Comparison of ENCODE assay signal across 8 mouse cellular contexts in the genomic region with DNA sequence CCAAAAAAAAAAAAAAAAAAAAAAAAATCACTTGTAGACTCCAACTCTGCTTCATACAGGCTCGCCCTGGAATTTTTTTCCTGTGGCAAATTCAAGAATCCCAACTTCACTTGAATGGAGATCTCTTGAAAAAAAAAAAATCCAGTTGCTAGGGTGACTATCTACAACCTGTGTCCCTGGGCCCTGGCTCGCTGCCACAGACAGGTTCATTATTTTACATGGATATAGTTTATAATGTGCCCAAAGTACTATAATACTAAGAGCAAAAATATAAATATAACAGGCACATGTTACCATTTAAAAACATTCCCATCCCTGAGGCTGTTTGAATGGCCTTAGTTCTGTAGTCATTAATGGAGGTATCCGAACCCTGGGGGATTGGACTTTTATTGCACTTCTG. TPM values are rescaled to one million over a fixed set of nuclear protein-coding genes. Genes with fewer than 3 reads are reported as not detected.
DNase-seq lines count a peak whose midpoint lies in the region; ATAC-seq and TF ChIP-seq lines count a peak whose summit lies in the region.

No protein-coding gene starts in this region.

- no peak for ATAC-seq in heart, embryonic 16.5 days (replicated peaks; ENCODE audit: extremely low read depth, insufficient read depth, low FRiP score)
- ATAC-seq in lung, postnatal 0 days: peak; percentile 8
- no peak for ATAC-seq in granulocyte monocyte progenitor cell, adult 5-6 weeks (replicated peaks; ENCODE audit: poor library complexity, severe bottlenecking)

- TF ChIP-seq CTCF in lung, postnatal 0 days (IDR thresholded peaks at IDR 0.05): no peak

- H3K4me3 ChIP-seq in heart, embryonic 16.5 days (ENCODE audit: low read length): peak overlapping the region; percentile 85
- peak overlapping the region; percentile 74 for H3K4me3 ChIP-seq in hindbrain, embryonic 10.5 days
- H3K4me3 ChIP-seq in lung, postnatal 0 days (ENCODE audit: low read depth, low read length): peak overlapping the region; percentile 45; the same call in 1 of the 2 replicates

- no peaks in the 10 kb centered on the region for H3K36me3 ChIP-seq in heart, embryonic 16.5 days (ENCODE audit: control insufficient read depth, insufficient read depth)
- peaks cover 4% of the 10 kb centered on the region; the same call in 1 of the 2 replicates for H3K36me3 ChIP-seq in hindbrain, embryonic 10.5 days
- H3K36me3 ChIP-seq in lung, postnatal 0 days (ENCODE audit: insufficient read depth, low read length): no peaks in the 10 kb centered on the region

- no peaks in the 10 kb centered on the region for H3K27me3 ChIP-seq in heart, embryonic 16.5 days (ENCODE audit: control insufficient read depth, insufficient read depth, low read length)
- no peaks in the 10 kb centered on the region for H3K27me3 ChIP-seq in hindbrain, embryonic 10.5 days (ENCODE audit: insufficient read depth, poor library complexity, severe bottlenecking)
- H3K27me3 ChIP-seq in lung, postnatal 0 days (replicated peaks; ENCODE audit: insufficient read depth, low read length): no peaks in the 10 kb centered on the region

- peak overlapping the region; percentile 64 for H3K9ac ChIP-seq in heart, embryonic 16.5 days (ENCODE audit: low read length)
- H3K9ac ChIP-seq in lung, postnatal 0 days (replicated peaks; ENCODE audit: low read depth): no peak overlapping the region

- H3K9me3 ChIP-seq in heart, embryonic 16.5 days (replicated peaks; ENCODE audit: control insufficient read depth, low read length): no peaks in the 10 kb centered on the region
- no peaks in the 10 kb centered on the region for H3K9me3 ChIP-seq in hindbrain, embryonic 10.5 days
- no peaks in the 10 kb centered on the region for H3K9me3 ChIP-seq in lung, postnatal 0 days (ENCODE audit: low read length)

- whole genome bisulfite sequencing in heart, embryonic 16.5 days: 43% methylated on average over 3 of the region's 3 CpGs
- 48% methylated on average over 3 of the region's 3 CpGs for WGBS in hindbrain, embryonic 10.5 days
- WGBS in lung, postnatal 0 days: 31% methylated on average over 3 of the region's 3 CpGs

- H3K27ac ChIP-seq in heart, embryonic 16.5 days (ENCODE audit: low read length): peak overlapping the region; percentile 62
- peak overlapping the region; percentile 88 for H3K27ac ChIP-seq in hindbrain, embryonic 10.5 days
- no peak overlapping the region; the same call in 1 of the 2 replicates for H3K27ac ChIP-seq in lung, postnatal 0 days (ENCODE audit: low read length)

- peak overlapping the region; percentile 79 for H3K4me2 ChIP-seq in heart, embryonic 16.5 days (ENCODE audit: low read depth, low read length)
- H3K4me2 ChIP-seq in lung, postnatal 0 days (replicated peaks; ENCODE audit: low read depth, low read length): peak overlapping the region; percentile 52

- peaks cover 5% of the 10 kb centered on the region for H3K4me1 ChIP-seq in heart, embryonic 16.5 days (ENCODE audit: control insufficient read depth, insufficient read depth, low read length)
- peaks cover 18% of the 10 kb centered on the region; the same call in 1 of the 2 replicates for H3K4me1 ChIP-seq in hindbrain, embryonic 10.5 days (replicated peaks)
- no peaks in the 10 kb centered on the region for H3K4me1 ChIP-seq in lung, postnatal 0 days (ENCODE audit: insufficient read depth, low read depth, low read length)

- no peak for DNase-seq in heart, adult 9 months (ENCODE audit: low spot score in 2 of 2)
- peak; percentile 7 for DNase-seq in brain, adult 2 months (ENCODE audit: low read depth, low spot score)
- DNase-seq in hindbrain, embryonic 10.5 days (ENCODE audit: low spot score): no peak
- no peak for DNase-seq in lung, postnatal 0 days (ENCODE audit: low spot score)
- DNase-seq in layer of hippocampus, postnatal 10 days (ENCODE audit: low spot score in 2 of 2): no peak
- DNase-seq in embryo, embryonic 10.5 days (ENCODE audit: low spot score): no peak

- TF ChIP-seq EP300 in lung, postnatal 0 days (IDR thresholded peaks at IDR 0.05): no peak

RNA-seq across cellular contexts. Expression of gene Pcnx4, which starts 0.6 kb away (rescaled TPM):
- polyA plus RNA-seq in heart, embryonic 16.5 days (2015; fragmentation: Nextera tagmentation; extraction: Ambion mirVana): 6.4 and 6.8 TPM in 2 replicates
- 12.9 and 13.7 TPM in 2 replicates for polyA plus RNA-seq in hindbrain, embryonic 10.5 days (2016; fragmentation: Nextera tagmentation; extraction: Ambion mirVana)
- polyA plus RNA-seq in lung, postnatal 0 days (2015; fragmentation: Nextera tagmentation; extraction: Ambion mirVana): 7.0 TPM in 2 replicates
- total RNA-seq in layer of hippocampus, postnatal 10 days (2021): 10 to 100 TPM; 32.3 TPM
- total RNA-seq in granulocyte monocyte progenitor cell, adult 5-6 weeks (2014; fragmentation: Nextera tagmentation): 2.1 and 3.5 TPM in 2 replicates
- 1.1 and 1.2 TPM in 2 replicates for total RNA-seq in granulocyte monocyte progenitor cell, adult 5-6 weeks (2017)
